Mouse (Mus musculus) cerebellum, adult 2 months (tissue): Measurements from ENCODE around the gene Sept8. TPM values are rescaled to one million over a fixed set of nuclear protein-coding genes. Genes with fewer than 3 reads are reported as not detected.

Experiments
- DNase-seq, 2 experiments: peaks; one replicate each; pipeline ENCODE4 v3.0.0; 2021
- H3K27ac ChIP-seq: fragments of 200-500 bp; 2 replicates; pipeline ENCODE4 v1.5.1; 2012; ENCODE audit warnings: low read length, control low read depth, inconsistent platforms; ENCODE audit not compliant: insufficient read depth
- H3K27me3 ChIP-seq: fragments of 200-500 bp; 2 replicates; pipeline ENCODE4 v1.6.1; 2012; ENCODE audit warnings: inconsistent platforms, mild to moderate bottlenecking, low read length, moderate library complexity; ENCODE audit not compliant: control insufficient read depth, insufficient read depth
- H3K4me1 ChIP-seq: fragments of 200-500 bp; 2 replicates; pipeline ENCODE4 v1.6.1; 2011; ENCODE audit warnings: low read length; ENCODE audit not compliant: control insufficient read depth, insufficient read depth
- H3K4me3 ChIP-seq: fragments of 200-500 bp; replicated peaks from 2 replicates; pipeline ENCODE3; 2011; ENCODE audit warnings: mild to moderate bottlenecking, low read depth, low read length, control low read depth; ENCODE audit not compliant: insufficient read depth
- CTCF ChIP-seq: fragments of 200-500 bp; IDR thresholded peaks from 2 replicates; pipeline ENCODE4 v1.5.1; 2011; ENCODE audit warnings: low read depth, mild to moderate bottlenecking, control low read depth, low read length, moderate library complexity, borderline replicate concordance; ENCODE audit not compliant: insufficient read depth
- POLR2A ChIP-seq: fragments of 200-500 bp; IDR thresholded peaks from 2 replicates; pipeline ENCODE4 v1.6.1; 2011; ENCODE audit warnings: low read length, control low read depth, borderline replicate concordance; ENCODE audit not compliant: insufficient read depth
- WGBS: fragments of 180-500 bp; shearing (Covaris S2); methylation state at CpG from one replicate; pipeline ENCODE4 v1.1.7; 2018; 5-methylcytosine and 5-hydroxymethylcytosine counted together
- polyA plus RNA-seq: library from polyadenylated mRNA; depleted of rRNA; stranded (reverse); fragments of >200 nt; gene quantifications from 2 replicates; pipeline ENCODE4 v1.2.3, GENCODE M21; 2012; rRNA removed

Gene Sept8
- 318 and 354 TPM in 2 replicates for polyA plus RNA-seq

DNA sequence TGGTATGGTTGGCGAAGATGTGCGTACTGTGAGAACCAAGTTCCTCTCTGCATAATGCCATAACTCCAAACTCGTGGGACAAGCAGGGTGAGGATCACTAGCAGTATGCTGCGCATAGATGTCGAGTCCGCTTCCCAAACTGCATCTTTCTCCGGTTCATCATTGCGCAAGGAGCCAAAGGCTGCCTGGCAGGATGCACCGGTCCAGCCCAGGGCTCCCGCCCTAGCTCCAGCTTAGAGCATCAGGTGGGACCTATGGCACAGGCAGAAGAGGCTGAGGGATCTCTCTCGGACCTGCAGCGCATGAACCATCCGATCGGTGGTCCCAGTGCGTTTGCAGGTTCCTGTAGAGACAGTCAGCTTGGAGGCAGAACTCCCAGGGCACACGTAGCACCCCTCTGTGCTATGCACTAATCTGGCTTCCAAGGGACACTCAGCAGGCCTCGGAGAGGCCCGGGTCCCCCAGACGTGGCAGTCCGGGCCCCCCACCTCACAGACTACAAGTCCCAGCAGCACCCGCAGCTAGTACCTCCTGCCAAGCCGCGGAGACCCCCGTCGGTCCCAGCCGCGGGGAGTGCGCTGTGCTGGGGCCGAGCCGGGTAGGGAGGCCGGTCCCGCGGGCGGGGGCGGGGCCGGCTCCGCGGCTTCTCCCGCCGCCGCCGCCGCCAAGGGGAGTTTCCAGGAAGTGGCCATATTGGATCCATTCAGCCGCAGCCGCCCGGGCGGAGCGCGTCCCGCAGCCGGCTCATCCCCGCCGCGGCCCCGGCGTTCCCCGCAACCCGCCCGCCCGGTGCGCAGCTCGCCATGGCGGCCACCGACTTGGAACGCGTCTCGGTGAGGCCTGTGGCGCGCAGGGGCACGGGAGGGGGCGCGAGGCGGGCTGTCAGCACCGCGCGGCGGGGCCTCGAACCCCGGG, at the start of gene Sept8:
Sept8 (plus strand) TSS at position 51 of the 915 bp plus-strand sequence.
- Histone ChIP-seq H3K27me3 (no peaks in the 10 kb centered on the region), H3K4me3 (peak within 1 kb of the TSS; percentile 78), H3K27ac (peak within 1 kb of the TSS; percentile 89), H3K4me1 (peaks cover 15% of the 10 kb centered on the region)
- TF ChIP-seq CTCF (no peak), POLR2A (peak; percentile 28; the same call in 1 of the 2 replicates)
- WGBS = 3% methylated on average over 78 of the region's 79 CpGs
- peak; percentile 79 to 83 for DNase-seq

DNA sequence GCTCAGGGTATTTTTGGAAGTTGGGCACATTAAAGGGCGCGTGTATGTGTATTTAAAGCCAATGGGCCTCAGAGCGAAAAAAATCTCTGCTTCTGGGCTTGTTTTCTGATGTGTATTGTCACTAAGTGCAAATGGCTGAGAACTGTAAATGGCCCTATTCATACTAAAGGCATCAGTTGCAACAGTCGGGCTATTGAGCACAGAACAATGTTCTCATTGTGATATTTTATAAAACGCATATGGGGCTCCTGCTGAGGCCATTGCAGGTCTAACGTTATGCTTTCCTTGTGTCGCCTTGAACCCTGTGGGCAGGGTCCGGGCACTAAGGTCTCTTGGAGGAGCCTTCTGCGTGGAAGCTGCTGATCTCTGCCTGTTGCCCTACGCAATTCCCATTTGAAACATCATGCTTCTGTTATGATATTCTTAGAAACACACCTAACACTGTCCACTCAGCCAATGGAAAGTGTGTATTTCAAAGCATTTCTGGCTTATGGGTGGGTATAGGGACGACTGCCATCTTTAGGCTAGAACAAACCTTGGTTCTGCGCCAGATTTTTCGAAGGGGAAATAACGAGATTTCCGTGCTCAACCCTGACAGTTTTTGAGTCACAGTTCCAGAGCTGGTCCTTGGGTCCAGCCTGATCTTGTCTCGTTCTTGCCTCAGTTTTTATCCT, 49.6 kb upstream of the Sept8 start:
- WGBS = 31% methylated on average over 16 of the region's 16 CpGs
- DNase-seq = no peak
- peaks cover 10% of the 10 kb centered on the region; the same call in 1 of the 2 replicates for H3K4me1 ChIP-seq
- peak overlapping the region; percentile 43 for H3K4me3 ChIP-seq
- TF ChIP-seq POLR2A (no peak), CTCF (no peak)
- no peaks in the 10 kb centered on the region for H3K27me3 ChIP-seq
- H3K27ac ChIP-seq = peak overlapping the region; percentile 5; the same call in 1 of the 2 replicates

DNA sequence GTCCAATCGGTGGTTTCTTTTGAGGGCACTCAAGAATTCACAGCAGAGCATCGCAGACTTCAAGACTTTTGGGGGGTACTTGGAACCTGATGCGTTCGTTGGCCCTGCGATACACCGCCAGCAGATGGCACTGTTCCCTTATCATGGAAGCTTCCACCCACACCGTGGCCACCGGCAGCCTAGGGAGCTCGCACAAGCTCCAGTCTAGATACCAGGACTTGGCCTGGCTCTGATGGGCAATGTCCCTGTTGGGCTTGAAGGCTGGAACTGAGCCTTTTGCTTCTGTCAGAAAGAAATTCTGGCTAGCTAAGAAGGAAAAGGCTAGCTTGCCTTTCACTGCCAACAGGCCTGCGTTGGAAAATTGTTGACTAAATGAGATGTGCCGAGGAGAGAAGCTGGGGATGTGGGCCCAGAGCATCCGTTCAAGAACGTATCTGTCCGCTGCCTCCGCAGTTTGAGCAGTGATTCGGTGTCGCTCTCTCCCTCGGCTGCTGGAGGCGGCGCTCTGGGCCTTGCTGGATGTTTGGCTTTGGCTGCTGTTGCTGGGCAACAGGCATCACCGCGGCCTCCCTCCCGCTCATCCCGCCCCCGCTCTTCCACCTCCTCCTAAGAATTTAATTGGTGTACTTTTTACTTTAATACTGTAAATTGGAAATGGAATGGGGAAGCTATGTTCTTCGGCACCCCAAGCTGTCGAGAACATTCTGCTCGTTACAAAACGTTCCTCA, 48.9 kb upstream of the Sept8 start, which contains the start of gene Gm9837:
Gm9837 (minus strand) TSS at position 512 of the 728 bp plus-strand sequence.
- Histone ChIP-seq H3K27me3 (no peaks in the 10 kb centered on the region), H3K4me1 (peaks cover 10% of the 10 kb centered on the region; the same call in 1 of the 2 replicates), H3K27ac (peak within 1 kb of the TSS; percentile 83), H3K4me3 (peak within 1 kb of the TSS; percentile 43)
- DNase-seq = peak; percentile 92 to 96
- TF ChIP-seq CTCF (peak; percentile 97), POLR2A (no peak)
- WGBS = 5% methylated on average over 29 of the region's 29 CpGs

- H3K27ac ChIP-seq = no peak overlapping the region
- no peak overlapping the region for H3K4me3 ChIP-seq
- DNase-seq = no peak
- no peaks in the 10 kb centered on the region for H3K27me3 ChIP-seq
- peak; percentile 36; the same call in 1 of the 2 replicates for TF ChIP-seq CTCF
- TF ChIP-seq POLR2A = no peak
- WGBS = 91% methylated on average over 3 of the region's 3 CpGs
- H3K4me1 ChIP-seq = peaks cover 7% of the 10 kb centered on the region; the same call in 1 of the 2 replicates
Measured at GRCm38 (mm10) chr11:53472709-53473108, 46.3 kb upstream of the Sept8 start.

- 59% methylated on average over 8 of the region's 8 CpGs for WGBS
- Histone ChIP-seq H3K27ac (no peak overlapping the region), H3K4me1 (peaks cover 1% of the 10 kb centered on the region; the same call in 1 of the 2 replicates), H3K4me3 (no peak overlapping the region), H3K27me3 (no peaks in the 10 kb centered on the region)
- no peak for DNase-seq
- TF ChIP-seq CTCF (no peak), POLR2A (no peak)
Measured at GRCm38 (mm10) chr11:53475620-53476019, 43.4 kb upstream of the Sept8 start.

GRCm38 (mm10) chr11:53477833-53478232, 41.2 kb upstream of the Sept8 start:
- Histone ChIP-seq H3K4me3 (peak overlapping the region; percentile 67), H3K27ac (no peak overlapping the region), H3K27me3 (no peaks in the 10 kb centered on the region), H3K4me1 (no peaks in the 10 kb centered on the region; the same call in 1 of the 2 replicates)
- 39% methylated on average over 7 of the region's 7 CpGs for WGBS
- no peak for DNase-seq
- TF ChIP-seq POLR2A (no peak), CTCF (no peak)
